Comparison of ENCODE assay signal across 9 mouse cellular contexts in the genomic region with DNA sequence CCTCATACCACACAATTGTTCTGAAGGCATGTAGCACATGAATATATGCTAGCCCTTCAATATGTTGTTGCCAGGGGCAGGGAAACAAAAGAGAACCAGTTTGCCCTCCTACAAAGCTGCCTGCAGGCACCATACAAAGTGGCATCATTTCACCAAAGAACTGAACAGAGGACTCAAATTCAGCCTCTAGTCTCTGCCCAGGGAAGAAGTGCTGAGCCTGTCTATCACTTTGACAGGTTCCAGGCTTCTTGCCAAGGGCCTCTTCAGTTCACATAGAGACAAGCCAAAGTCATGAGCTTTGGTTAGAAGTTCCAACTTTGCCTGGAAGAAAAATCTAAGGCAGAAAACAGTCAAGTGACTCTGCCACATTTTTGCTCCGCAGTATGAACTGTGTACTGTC.
DNase-seq lines count a peak whose midpoint lies in the region; ATAC-seq and TF ChIP-seq lines count a peak whose summit lies in the region.
"Had no signal": no experiment of that assay in that cellular context is flagged by ENCODE, and none has a peak within 500 bp of the region (broad histone marks: within the 10 kb centered on the region; RNA-seq: fewer than 3 reads in every experiment).

No protein-coding gene starts in this region.

- no peak for ATAC-seq in kidney, embryonic 16.5 days (ENCODE audit: low FRiP score, low TSS enrichment)
- no peak; the same call in 1 of the 2 replicates for ATAC-seq in forebrain, embryonic 15.5 days (replicated peaks)
- no peak for ATAC-seq in intestine, postnatal 0 days

- H3K36me3 ChIP-seq in kidney, adult 2 months (ENCODE audit: control insufficient read depth, insufficient read depth, low read length): no peaks in the 10 kb centered on the region
- no peaks in the 10 kb centered on the region for H3K36me3 ChIP-seq in kidney, embryonic 16.5 days (ENCODE audit: insufficient read depth, low read length)
- H3K36me3 ChIP-seq in forebrain, embryonic 15.5 days: no peaks in the 10 kb centered on the region
- H3K36me3 ChIP-seq in intestine, postnatal 0 days (ENCODE audit: control insufficient read depth, insufficient read depth): no peaks in the 10 kb centered on the region
- H3K36me3 ChIP-seq: limb, embryonic 12.5 days had no signal

- H3K4me2 ChIP-seq in kidney, embryonic 16.5 days (replicated peaks; ENCODE audit: low read depth, low read length): no peak overlapping the region
- H3K4me2 ChIP-seq in forebrain, embryonic 15.5 days (replicated peaks): no peak overlapping the region
- H3K4me2 ChIP-seq in intestine, postnatal 0 days (replicated peaks; ENCODE audit: low read depth): no peak overlapping the region
- H3K4me2 ChIP-seq: limb, embryonic 12.5 days had no signal

- peak; percentile 74 for DNase-seq in kidney, adult 2 months
- DNase-seq in brain, adult 2 months (ENCODE audit: low read depth, low spot score): peak; percentile 39
- peak; percentile 78 for DNase-seq in kidney, postnatal 36 days
- no peak for DNase-seq in embryo, embryonic 10 days (ENCODE audit: low spot score)
- DNase-seq in thymus, postnatal 14 days: no peak

- no peaks in the 10 kb centered on the region for H3K9me3 ChIP-seq in kidney, embryonic 16.5 days (ENCODE audit: low read length)
- H3K9me3 ChIP-seq in forebrain, embryonic 15.5 days: no peaks in the 10 kb centered on the region
- H3K9me3 ChIP-seq in intestine, postnatal 0 days (ENCODE audit: control insufficient read depth): no peaks in the 10 kb centered on the region
- H3K9me3 ChIP-seq: limb, embryonic 12.5 days had no signal

- no peak overlapping the region for H3K27ac ChIP-seq in kidney, adult 2 months (ENCODE audit: insufficient read depth, low read depth, low read length)
- H3K27ac ChIP-seq in kidney, embryonic 16.5 days (ENCODE audit: low read length): no peak overlapping the region
- 0 out of 2 replicates have a peak overlapping the region, but pooled peaks have one; percentile 4 for H3K27ac ChIP-seq in forebrain, embryonic 15.5 days (replicated peaks)
- H3K27ac ChIP-seq in intestine, postnatal 0 days (ENCODE audit: low read depth, low read length): no peak overlapping the region
- H3K27ac ChIP-seq: limb, embryonic 12.5 days had no signal

- H3K4me3 ChIP-seq in kidney, adult 2 months (ENCODE audit: insufficient read depth, low read depth, low read length): no peak overlapping the region
- no peak overlapping the region for H3K4me3 ChIP-seq in kidney, embryonic 16.5 days (ENCODE audit: low read length)
- no peak overlapping the region for H3K4me3 ChIP-seq in forebrain, embryonic 15.5 days
- H3K4me3 ChIP-seq in intestine, postnatal 0 days (ENCODE audit: low read depth, low read length): no peak overlapping the region
- H3K4me3 ChIP-seq: limb, embryonic 12.5 days had no signal

- 52% methylated on average over 1 of the region's 1 CpGs for WGBS in kidney, adult 2 months
- 100% methylated on average over 1 of the region's 1 CpGs for WGBS in kidney, embryonic 16.5 days
- WGBS in forebrain, embryonic 15.5 days: 50% methylated on average over 1 of the region's 1 CpGs
- 52% methylated on average over 1 of the region's 1 CpGs for WGBS in intestine, postnatal 0 days

- H3K27me3 ChIP-seq in kidney, adult 2 months (replicated peaks; ENCODE audit: control insufficient read depth, insufficient read depth, low read length): no peaks in the 10 kb centered on the region; the same call in 1 of the 2 replicates
- H3K27me3 ChIP-seq in kidney, embryonic 16.5 days (ENCODE audit: insufficient read depth, low read length): no peaks in the 10 kb centered on the region
- no peaks in the 10 kb centered on the region for H3K27me3 ChIP-seq in forebrain, embryonic 15.5 days
- H3K27me3 ChIP-seq in intestine, postnatal 0 days (replicated peaks; ENCODE audit: control insufficient read depth, insufficient read depth, low read length): no peaks in the 10 kb centered on the region
- H3K27me3 ChIP-seq: limb, embryonic 12.5 days had no signal

- H3K4me1 ChIP-seq in kidney, adult 2 months (ENCODE audit: control insufficient read depth, insufficient read depth, low read length): no peaks in the 10 kb centered on the region
- no peaks in the 10 kb centered on the region for H3K4me1 ChIP-seq in kidney, embryonic 16.5 days (ENCODE audit: insufficient read depth, low read length)
- peaks cover 14% of the 10 kb centered on the region for H3K4me1 ChIP-seq in forebrain, embryonic 15.5 days
- H3K4me1 ChIP-seq in intestine, postnatal 0 days (replicated peaks; ENCODE audit: control insufficient read depth, insufficient read depth, low read length): no peaks in the 10 kb centered on the region
- H3K4me1 ChIP-seq: limb, embryonic 12.5 days had no signal

- no peak for TF ChIP-seq POLR2A in kidney, adult 2 months (IDR thresholded peaks at IDR 0.05; ENCODE audit: low read depth, low read length)

- no peak for TF ChIP-seq CTCF in kidney, adult 2 months (conservative IDR thresholded peaks at IDR 0.05; ENCODE audit: insufficient read depth, insufficient read length, low read depth, low read length)
- no peak for TF ChIP-seq CTCF in intestine, postnatal 0 days (IDR thresholded peaks at IDR 0.05; ENCODE audit: low read depth)

- no peak overlapping the region for H3K9ac ChIP-seq in kidney, embryonic 16.5 days (replicated peaks; ENCODE audit: low read length)
- H3K9ac ChIP-seq in forebrain, embryonic 15.5 days (replicated peaks): no peak overlapping the region
- H3K9ac ChIP-seq in intestine, postnatal 0 days (ENCODE audit: low read depth, low read length): no peak overlapping the region
- H3K9ac ChIP-seq: limb, embryonic 12.5 days had no signal

Comparison
In these comparisons a context has a peak if more than half of its experiments do, and no peak if none do; other contexts are left out.
1. DNase-seq: peak in kidney, adult 2 months (single experiment), brain, adult 2 months (single experiment) and kidney, postnatal 36 days (2 of 2); none in embryo, embryonic 10 days (single experiment) and thymus, postnatal 14 days (single experiment).